Mouse (Mus musculus): ENCODE measurements at regions not wholly inside any gene's neighbourhood (a gene's known extent, or its start where the extent isn't known, plus 50 kb on each side); places are given as distances from the start of the nearest gene placed in this dataset.
"Not testable (repeated sequence)": the region's sequence is repeated elsewhere in the genome, so short reads cannot be mapped to it uniquely, and the experiment has no call there.

- no peak for ATAC-seq (replicated peaks; ENCODE audit: insufficient number of reproducible peaks, insufficient read depth, low FRiP score, low read depth)
- H3K27ac ChIP-seq, result no peak overlapping the region
These were observed 188.0 kb downstream of the Tpra1 start for GRCm38 (mm10) chr6:89090096-89090495.

DNA sequence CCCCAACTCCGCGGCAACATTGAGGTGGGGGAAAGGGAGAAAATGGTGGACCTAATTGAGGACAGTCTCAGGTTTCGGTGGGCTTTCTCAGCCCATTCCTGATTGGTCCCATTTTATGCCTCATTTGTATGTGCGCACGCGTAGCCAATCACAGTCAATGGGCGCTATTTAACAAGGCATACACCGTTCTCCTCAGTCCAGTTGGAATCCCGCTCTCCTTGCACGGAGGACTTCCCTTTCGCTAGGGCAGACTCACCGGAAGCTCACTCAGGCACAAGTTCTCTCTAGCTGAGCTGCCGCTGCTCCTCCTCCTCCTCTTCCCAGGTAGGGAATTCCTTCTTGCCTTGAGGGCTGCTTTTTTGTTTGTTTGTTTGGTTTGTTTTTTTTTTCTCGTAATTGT lies 193.9 kb downstream of the Tpra1 start:
- WGBS, result 91% methylated on average over 14 of the region's 14 CpGs
- no peak for ATAC-seq (replicated peaks; ENCODE audit: insufficient number of reproducible peaks, insufficient read depth, low FRiP score, low read depth)
- no peak overlapping the region for H3K27ac ChIP-seq

More at GRCm38 (mm10) chr6:89090096-89090495, 188.0 kb downstream of the Tpra1 start:
- H3K9me3 ChIP-seq (replicated peaks), result no peaks in the 10 kb centered on the region
- H3K36me3 ChIP-seq, result no peaks in the 10 kb centered on the region
- H3K4me2 ChIP-seq, result no peak overlapping the region
- H3K4me1 ChIP-seq (replicated peaks), result no peaks in the 10 kb centered on the region
- H3K9ac ChIP-seq, result no peak overlapping the region
- no peak overlapping the region for H3K4me3 ChIP-seq
- WGBS, result 79% methylated on average over 5 of the region's 5 CpGs
- H3K27me3 ChIP-seq, result no peaks in the 10 kb centered on the region

DNA sequence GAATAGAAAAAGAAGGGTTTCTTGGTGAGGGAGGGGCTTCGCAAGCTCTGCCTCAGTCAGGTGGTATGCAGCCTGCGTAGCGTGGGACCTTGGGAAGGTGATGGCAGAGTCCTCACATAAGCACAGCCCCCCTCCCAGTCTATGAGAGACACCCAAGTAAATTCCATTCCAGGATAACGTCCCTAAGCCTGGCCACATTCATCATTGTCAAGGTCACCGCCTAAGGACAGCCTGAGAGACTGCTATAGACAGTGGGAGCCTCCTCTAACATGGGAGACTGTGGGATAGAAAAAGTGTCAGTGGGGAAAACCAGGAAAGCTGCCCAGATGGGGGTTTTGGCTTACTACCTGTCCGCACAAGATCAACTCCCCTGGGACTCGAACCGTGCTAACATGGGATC lies 195.5 kb downstream of the Tpra1 start:
- Histone ChIP-seq H3K4me1 (replicated peaks) (0 out of 2 replicates have a peak, but pooled peaks cover 4% of the 10 kb centered on the region), H3K27ac (no peak overlapping the region), H3K4me3 (no peak overlapping the region), H3K4me2 (no peak overlapping the region), H3K27me3 (no peaks in the 10 kb centered on the region), H3K9ac (no peak overlapping the region), H3K36me3 (no peaks in the 10 kb centered on the region), H3K9me3 (replicated peaks) (no peaks in the 10 kb centered on the region)
- ATAC-seq (replicated peaks; ENCODE audit: insufficient number of reproducible peaks, insufficient read depth, low FRiP score, low read depth), result 0 out of 2 replicates have a peak, but pooled peaks have one; percentile 31
- 53% methylated on average over 8 of the region's 8 CpGs for WGBS

More for the DNA sequence above, 193.9 kb downstream of the Tpra1 start:
- Histone ChIP-seq H3K9ac (no peak overlapping the region), H3K27me3 (no peaks in the 10 kb centered on the region), H3K9me3 (replicated peaks) (no peaks in the 10 kb centered on the region), H3K36me3 (no peaks in the 10 kb centered on the region), H3K4me2 (no peak overlapping the region), H3K4me3 (no peak overlapping the region), H3K4me1 (replicated peaks) (0 out of 2 replicates have a peak, but pooled peaks cover 4% of the 10 kb centered on the region)

- 68% methylated on average over 1 of the region's 1 CpGs for WGBS
- no peak overlapping the region for H3K4me3 ChIP-seq
- no peaks in the 10 kb centered on the region for H3K4me1 ChIP-seq (replicated peaks)
- no peaks in the 10 kb centered on the region for H3K27me3 ChIP-seq
- no peak overlapping the region for H3K9ac ChIP-seq
- H3K27ac ChIP-seq, result no peak overlapping the region
- no peak overlapping the region for H3K4me2 ChIP-seq
- ATAC-seq (replicated peaks; ENCODE audit: insufficient number of reproducible peaks, insufficient read depth, low FRiP score, low read depth), result no peak
- H3K9me3 ChIP-seq (replicated peaks), result no peaks in the 10 kb centered on the region
- no peaks in the 10 kb centered on the region for H3K36me3 ChIP-seq
These were observed 217.2 kb downstream of the Tpra1 start for GRCm38 (mm10) chr6:89119241-89119640.

DNA sequence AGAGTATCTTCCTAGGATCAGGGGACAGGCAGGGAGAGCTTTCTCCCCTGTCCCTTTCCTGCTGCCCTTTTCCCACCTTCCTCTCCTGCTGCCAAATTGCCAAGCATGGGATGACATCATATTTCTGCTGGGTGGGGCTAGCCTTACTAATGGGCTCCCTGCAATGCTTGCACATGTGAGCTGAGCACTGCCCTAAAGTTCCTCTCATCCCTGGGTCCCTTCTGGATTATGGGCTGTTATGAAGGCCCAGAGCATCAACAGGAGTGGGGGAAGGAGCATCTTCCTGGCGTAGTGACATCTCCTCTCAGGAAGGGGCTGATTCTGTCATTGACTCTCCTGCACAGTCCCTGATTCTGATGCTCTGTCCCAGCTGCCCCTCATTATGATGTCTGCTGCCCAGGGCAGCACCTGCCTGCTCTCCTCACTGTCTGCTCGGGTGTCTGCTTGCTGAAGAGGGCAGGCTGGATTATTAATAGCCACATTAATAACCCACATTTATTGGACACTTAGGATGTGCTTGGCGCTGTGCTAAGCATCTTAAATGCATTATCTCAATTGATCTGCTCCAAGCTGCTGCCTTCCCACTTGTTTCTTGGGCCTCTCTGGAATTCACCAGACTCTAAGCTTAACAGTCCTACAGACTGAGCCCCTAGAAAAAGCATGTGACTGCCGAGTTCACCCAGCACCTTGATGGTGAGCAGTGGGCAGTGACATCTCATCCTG lies 219.1 kb downstream of the Tpra1 start:
- Histone ChIP-seq H3K9me3 (replicated peaks) (no peaks in the 10 kb centered on the region), H3K9ac (no peak overlapping the region), H3K4me3 (no peak overlapping the region), H3K4me1 (replicated peaks) (no peaks in the 10 kb centered on the region), H3K4me2 (no peak overlapping the region), H3K27me3 (peaks cover 2% of the 10 kb centered on the region), H3K36me3 (no peaks in the 10 kb centered on the region), H3K27ac (no peak overlapping the region)
- 63% methylated on average over 4 of the region's 4 CpGs for WGBS
- no peak for ATAC-seq (replicated peaks; ENCODE audit: insufficient number of reproducible peaks, insufficient read depth, low FRiP score, low read depth)

DNA sequence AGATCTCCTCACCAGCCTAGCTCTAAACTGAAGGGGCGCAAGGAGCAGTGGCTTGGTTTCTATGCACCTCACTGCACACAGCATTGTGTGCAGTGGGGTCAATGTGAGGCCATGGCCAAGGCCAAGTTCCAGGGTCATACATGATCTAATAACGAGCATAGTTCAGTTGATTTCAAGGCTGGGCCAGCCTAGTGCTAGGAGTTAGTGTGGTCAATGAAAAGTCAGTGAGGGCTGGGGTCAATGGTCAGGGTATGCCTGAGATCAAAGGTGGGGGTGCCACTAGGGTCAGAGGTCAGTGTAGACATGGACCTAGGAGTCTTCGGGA lies 219.7 kb downstream of the Tpra1 start:
- H3K4me3 ChIP-seq, result no peak overlapping the region
- H3K9ac ChIP-seq, result no peak overlapping the region
- no peak overlapping the region for H3K4me2 ChIP-seq
- no peaks in the 10 kb centered on the region for H3K36me3 ChIP-seq
- 81% methylated on average over 3 of the region's 3 CpGs for WGBS
- ATAC-seq (replicated peaks; ENCODE audit: insufficient number of reproducible peaks, insufficient read depth, low FRiP score, low read depth), result no peak
- no peak overlapping the region for H3K27ac ChIP-seq
- no peaks in the 10 kb centered on the region for H3K9me3 ChIP-seq (replicated peaks)
- H3K27me3 ChIP-seq, result peaks cover 5% of the 10 kb centered on the region
- no peaks in the 10 kb centered on the region for H3K4me1 ChIP-seq (replicated peaks)

GRCm38 (mm10) chr6:89125916-89126315 lies 223.9 kb downstream of the Tpra1 start:
- 52% methylated on average over 9 of the region's 9 CpGs for WGBS

DNA sequence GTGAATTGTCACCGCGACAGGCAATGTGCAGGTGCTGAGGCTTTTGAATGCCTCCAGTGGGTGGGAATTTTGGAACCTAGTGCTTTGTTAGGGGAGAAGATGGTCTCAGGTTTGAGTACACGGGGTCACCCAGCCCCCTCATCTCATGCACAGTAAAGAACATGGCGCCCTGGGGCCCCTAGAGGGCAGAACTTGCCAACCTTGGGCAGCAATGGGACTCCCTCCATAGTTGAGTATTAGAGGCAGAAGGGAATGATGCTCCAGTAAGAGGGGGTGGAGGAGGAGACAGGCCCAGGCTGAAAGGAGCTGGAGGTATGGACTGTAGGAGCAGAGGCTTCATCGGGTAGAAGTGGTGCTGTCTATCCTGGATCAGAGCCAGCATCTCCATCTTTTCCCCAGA lies 226.1 kb downstream of the Tpra1 start:
- not testable (repeated sequence) for H3K9me3 ChIP-seq (replicated peaks); ATAC-seq (replicated peaks; ENCODE audit: insufficient number of reproducible peaks, insufficient read depth, low FRiP score, low read depth); H3K27ac ChIP-seq; H3K9ac ChIP-seq; H3K4me1 ChIP-seq (replicated peaks); H3K27me3 ChIP-seq; H3K4me2 ChIP-seq; H3K4me3 ChIP-seq; H3K36me3 ChIP-seq
- WGBS, result 56% methylated on average over 5 of the region's 5 CpGs

More at GRCm38 (mm10) chr6:89125916-89126315, 223.9 kb downstream of the Tpra1 start:
- Histone ChIP-seq H3K4me1 (replicated peaks) (no peaks in the 10 kb centered on the region), H3K4me2 (no peak overlapping the region), H3K36me3 (no peaks in the 10 kb centered on the region), H3K9me3 (replicated peaks) (no peaks in the 10 kb centered on the region), H3K9ac (no peak overlapping the region), H3K27ac (no peak overlapping the region), H3K4me3 (no peak overlapping the region), H3K27me3 (peaks cover 5% of the 10 kb centered on the region)
- no peak for ATAC-seq (replicated peaks; ENCODE audit: insufficient number of reproducible peaks, insufficient read depth, low FRiP score, low read depth)

DNA sequence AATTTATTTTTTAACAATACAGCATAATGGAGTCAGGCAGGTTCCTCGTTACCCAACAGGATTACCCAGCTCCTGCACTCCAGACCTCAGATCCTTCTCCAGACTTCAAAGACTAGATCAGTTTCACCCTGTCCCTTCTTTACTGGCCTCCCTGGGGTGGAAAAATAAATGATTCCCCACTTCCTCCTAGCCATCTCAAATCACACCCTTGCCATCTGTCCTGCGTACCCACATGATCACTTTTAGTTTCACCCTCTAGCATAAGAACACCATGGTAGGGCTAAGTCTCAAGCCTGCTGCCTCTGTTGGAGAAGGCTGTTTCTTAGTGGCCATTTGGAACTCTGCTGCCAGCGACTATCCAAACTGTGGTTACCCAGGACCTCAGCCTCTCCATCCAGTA lies 222.0 kb downstream of the Plxna1 start:
- H3K4me3 ChIP-seq, result no peak overlapping the region
- H3K4me2 ChIP-seq, result no peak overlapping the region
- H3K27ac ChIP-seq, result no peak overlapping the region
- H3K4me1 ChIP-seq (replicated peaks), result no peaks in the 10 kb centered on the region
- no peak for ATAC-seq (replicated peaks; ENCODE audit: insufficient number of reproducible peaks, insufficient read depth, low FRiP score, low read depth)
- H3K36me3 ChIP-seq, result no peaks in the 10 kb centered on the region
- 77% methylated on average over 3 of the region's 3 CpGs for WGBS
- no peaks in the 10 kb centered on the region for H3K27me3 ChIP-seq
- no peak overlapping the region for H3K9ac ChIP-seq
- no peaks in the 10 kb centered on the region for H3K9me3 ChIP-seq (replicated peaks)

GRCm38 (mm10) chr6:89153027-89153662 lies 209.3 kb downstream of the Plxna1 start:
- Histone ChIP-seq H3K4me2 (no peak overlapping the region), H3K27me3 (no peaks in the 10 kb centered on the region), H3K9me3 (replicated peaks) (no peaks in the 10 kb centered on the region), H3K4me1 (replicated peaks) (no peaks in the 10 kb centered on the region), H3K4me3 (no peak overlapping the region), H3K36me3 (no peaks in the 10 kb centered on the region), H3K27ac (no peak overlapping the region), H3K9ac (no peak overlapping the region)
- 66% methylated on average over 11 of the region's 11 CpGs for WGBS
- no peak for ATAC-seq (replicated peaks; ENCODE audit: insufficient number of reproducible peaks, insufficient read depth, low FRiP score, low read depth)

GRCm38 (mm10) chr6:89157501-89157900 lies 204.9 kb downstream of the Plxna1 start:
- H3K36me3 ChIP-seq, result no peaks in the 10 kb centered on the region
- no peak overlapping the region for H3K4me3 ChIP-seq
- H3K27me3 ChIP-seq, result no peaks in the 10 kb centered on the region
- H3K9me3 ChIP-seq (replicated peaks), result no peaks in the 10 kb centered on the region
- H3K27ac ChIP-seq, result no peak overlapping the region
- H3K4me1 ChIP-seq (replicated peaks), result no peaks in the 10 kb centered on the region
- no peak overlapping the region for H3K4me2 ChIP-seq
- no peak for ATAC-seq (replicated peaks; ENCODE audit: insufficient number of reproducible peaks, insufficient read depth, low FRiP score, low read depth)
- no peak overlapping the region for H3K9ac ChIP-seq
- WGBS, result 83% methylated on average over 1 of the region's 1 CpGs

DNA sequence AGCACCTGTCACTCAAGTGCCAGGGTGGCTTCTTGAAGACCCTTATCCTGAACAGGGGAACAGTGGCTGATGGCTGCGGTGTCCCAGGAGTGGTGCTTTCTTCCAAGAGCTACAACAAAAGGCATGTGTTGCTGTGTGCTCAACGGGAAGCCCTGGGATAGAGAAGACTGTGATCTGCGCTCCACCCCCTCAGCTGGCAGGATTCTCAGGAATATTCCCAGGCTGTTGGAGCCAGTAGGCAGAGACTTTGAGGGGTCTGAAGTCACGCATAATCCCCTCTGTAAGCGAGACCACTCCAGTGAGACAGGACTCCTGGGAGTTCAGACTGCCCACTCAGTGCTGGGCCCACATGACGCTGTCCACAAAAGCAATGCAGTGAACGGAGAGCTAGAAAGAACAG lies 202.4 kb downstream of the Plxna1 start:
- Histone ChIP-seq H3K36me3 (no peaks in the 10 kb centered on the region), H3K4me2 (no peak overlapping the region), H3K4me1 (replicated peaks) (no peaks in the 10 kb centered on the region), H3K4me3 (no peak overlapping the region), H3K27ac (no peak overlapping the region), H3K27me3 (no peaks in the 10 kb centered on the region), H3K9me3 (replicated peaks) (no peaks in the 10 kb centered on the region), H3K9ac (no peak overlapping the region)
- no peak for ATAC-seq (replicated peaks; ENCODE audit: insufficient number of reproducible peaks, insufficient read depth, low FRiP score, low read depth)
- 53% methylated on average over 7 of the region's 7 CpGs for WGBS
